Mouse (Mus musculus) kidney, adult 18-20 months (tissue): ENCODE results near the gene Hoxa3.

Experiments
- DNase-seq: peaks from one replicate; pipeline ENCODE4 v3.0.0; 2021

Hoxa3 gene

DNA sequence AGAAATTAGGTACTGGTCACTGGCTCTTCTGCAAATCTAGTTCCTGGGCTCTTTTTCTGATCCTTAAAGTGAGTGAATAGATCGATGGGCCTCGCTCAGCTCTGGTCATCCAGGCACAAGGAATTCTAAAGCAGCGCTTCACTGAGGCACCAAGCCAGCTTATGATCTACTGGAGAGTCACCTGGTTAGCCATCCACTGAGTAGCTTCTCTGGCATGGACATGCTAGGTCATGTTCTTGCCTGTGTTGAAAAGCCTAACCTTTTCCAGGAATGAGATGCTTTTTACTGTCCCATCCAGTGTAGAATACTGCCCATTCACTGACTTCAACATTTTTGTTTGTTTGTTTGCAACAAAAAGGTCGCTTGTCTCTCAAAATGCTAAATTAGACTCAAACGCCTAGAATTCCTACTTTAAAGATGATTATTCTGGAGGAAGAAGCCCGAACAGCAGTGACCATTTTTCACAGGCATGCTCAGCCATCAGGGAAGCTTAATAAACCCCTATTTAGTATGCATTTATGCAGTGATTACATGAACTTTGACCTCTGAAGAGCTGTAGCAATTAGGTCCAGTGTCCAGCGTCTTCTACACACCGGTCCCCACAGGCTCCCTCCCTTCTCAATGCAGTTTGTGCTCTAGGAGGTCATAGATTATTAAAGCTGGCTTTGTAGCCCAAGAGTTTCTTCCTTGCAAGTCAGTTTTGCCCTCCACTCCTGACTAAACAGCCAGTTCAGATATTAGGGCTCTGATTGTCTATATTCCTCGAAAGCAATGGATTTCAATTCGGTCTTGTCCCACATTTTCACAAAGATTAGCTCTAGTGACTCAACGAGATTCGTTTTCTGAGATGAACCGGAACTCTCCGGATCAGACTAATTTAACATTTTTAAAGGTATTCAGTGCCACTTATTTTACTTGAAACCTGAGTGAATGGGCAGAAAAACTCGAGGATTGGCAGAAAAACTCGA is 60.6 kb downstream of the Hoxa3 start:
- no peak for DNase-seq

DNA sequence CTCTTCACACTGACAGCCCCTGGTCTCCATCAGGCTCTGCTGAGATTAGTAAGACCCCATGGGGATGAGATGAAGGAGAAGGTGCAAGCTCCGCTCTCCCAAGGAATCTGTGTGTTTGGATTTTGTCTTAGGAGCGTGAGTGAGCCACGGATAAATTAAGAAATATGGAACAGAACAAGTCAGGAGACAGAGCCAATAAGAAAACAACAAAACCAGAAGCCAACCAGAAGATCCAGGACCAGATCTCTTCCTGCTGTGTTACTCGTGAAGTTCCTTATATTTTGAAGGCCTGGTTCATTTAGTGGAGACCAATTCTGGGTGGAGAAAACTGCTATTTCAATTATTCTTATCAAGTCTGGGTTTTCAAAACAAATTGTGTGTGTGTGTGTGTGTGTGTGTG is 61.6 kb downstream of the Hoxa3 start:
- DNase-seq: no peak

DNA sequence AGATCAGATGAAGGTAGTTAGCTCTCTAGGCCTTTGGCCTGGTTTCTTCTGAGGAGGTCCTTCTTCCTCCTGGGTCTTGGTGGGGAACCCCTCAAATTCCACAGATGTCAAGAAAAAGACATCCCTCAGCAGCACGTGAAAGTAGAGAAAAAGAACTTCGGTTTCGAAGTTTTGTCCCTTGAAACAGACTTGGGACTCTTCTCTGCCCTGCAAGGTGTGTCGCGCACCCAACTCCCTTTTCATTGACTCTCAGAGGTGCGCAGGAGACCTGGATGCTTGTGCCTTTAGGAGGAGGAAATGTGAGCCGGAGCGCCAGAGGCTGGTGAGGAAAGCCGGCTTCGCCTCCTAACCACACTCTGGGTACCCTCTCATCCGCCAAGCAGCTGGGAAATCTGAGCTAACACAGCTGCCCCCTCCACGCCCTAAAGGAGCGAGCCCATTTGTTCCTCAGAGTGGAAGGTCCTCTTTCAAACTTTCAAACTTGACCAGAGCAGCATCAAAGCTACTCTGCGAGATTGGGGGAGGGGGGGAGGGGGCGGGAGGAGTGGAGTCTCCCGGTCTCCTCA is 62.7 kb downstream of the Hoxa3 start:
- no peak for DNase-seq

DNA sequence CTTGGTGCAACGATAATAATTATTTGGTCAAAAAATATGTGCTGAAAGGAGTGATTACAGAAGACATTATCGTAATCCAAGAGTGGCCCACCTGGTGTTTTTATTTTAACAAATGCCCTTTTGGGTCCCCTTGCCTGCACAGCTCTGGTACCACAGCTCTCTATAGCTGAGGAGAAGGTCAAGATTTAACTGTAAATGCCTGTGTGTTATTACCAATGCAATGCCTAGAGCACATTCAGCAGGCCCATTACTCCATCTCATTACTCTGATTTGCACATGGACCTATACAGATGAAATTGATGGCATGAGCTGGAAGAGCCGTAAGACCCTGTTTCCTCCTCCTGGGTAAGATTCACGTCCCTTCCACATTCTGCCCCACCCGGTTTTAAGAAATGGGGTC is 74.0 kb downstream of the Hoxa3 start:
- DNase-seq: no peak

DNA sequence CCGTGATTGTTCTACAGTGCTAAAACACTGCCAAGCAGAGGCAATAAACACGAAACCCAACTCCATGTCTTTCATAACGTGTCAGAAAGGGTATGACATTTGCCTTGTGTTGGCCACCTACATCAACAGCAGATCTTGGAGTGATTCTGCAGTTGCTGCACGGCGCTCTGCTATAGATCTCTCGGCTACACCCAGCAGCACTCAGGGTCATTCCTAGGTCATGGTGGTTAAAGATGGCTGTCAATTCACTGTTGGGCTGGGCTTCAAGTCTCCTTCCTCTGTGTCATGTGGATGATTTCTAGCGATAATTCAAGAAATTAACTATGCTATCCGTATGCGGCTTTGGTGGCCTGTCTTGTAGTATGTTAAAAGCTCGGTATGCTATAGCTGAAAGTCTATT is 74.6 kb downstream of the Hoxa3 start:
- no peak for DNase-seq

DNA sequence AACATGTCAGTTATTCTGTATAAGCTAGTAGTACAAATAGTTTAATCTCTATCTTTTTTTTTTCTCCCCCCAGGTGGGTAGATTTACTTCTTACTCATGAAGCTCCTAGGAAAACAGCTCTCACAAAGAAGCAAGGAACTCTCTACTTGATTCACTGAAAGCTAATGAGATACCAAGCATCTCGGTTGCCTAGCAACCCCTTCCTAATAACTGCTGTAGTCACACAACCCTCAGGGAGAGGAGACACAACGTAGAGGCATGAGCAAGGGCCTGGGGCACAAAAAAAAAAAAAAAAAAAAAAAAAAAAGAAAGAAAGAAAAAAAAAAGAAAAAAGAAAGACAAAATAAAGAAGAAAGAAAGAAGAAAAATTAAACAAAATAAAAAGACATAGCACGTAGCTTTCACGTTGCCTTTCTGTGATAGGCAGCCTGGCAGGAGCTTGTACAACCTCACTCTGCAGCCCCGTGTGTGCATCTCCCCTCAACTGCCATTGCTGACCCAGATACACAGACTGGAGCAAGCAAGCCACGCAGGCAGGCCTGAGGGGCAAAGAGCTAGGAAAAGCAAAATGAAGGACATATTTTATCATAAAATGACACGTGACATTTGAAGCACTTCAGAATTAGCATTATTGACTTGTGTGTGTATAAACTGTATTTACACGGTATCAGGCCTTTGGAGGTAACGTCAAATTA is 75.1 kb downstream of the Hoxa3 start:
- DNase-seq: no peak

DNA sequence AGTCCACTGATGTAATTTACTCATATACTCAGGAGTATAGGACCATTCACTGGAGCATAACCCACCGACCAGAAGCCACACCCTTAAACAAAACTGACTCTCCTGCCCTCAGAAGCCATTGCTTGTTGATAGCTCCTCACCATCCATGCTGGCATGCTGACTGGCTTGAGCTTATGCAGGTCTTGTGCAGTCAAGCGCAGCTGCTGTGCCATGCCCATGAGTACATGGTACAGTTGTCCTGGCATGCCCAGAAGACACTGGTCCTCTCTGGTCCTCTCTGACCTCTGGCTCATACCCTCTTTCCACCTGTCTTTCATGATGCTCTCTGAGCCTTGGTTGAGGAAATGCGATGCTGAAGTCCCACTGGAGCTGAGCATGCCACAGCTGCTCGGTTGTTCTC is 89.5 kb downstream of the Hoxa3 start:
- no peak for DNase-seq

DNA sequence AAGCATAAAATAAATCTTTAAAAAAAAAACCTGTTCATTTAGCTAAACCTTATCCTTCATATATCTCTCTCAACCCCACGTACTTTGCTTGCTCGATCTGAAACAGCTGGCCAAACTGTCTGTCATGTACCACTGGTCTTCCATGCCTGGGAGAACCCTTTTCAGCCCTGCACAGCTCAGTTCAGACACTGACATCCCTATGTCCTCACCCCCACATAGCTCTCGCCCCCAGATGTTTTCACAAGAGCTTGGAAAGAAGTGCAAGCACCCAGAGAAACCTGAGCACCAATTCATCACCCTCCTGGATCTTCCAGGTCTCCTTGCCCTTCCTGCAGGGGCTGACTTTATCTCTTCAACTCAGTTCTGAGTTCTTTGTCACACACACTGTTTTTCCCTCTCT is 92.0 kb downstream of the Hoxa3 start:
- DNase-seq: no peak
